Mouse (Mus musculus) layer of hippocampus, postnatal 25 days (tissue): Measurements from ENCODE around the gene Flrt1. TPM values are rescaled to one million over a fixed set of nuclear protein-coding genes. Genes with fewer than 3 reads are reported as not detected.
"Not testable (repeated sequence)": the region's sequence is repeated elsewhere in the genome, so short reads cannot be mapped to it uniquely, and the experiment has no call there.

ENCODE experiments used
- DNase-seq, 2 experiments: peaks; one replicate each; pipeline ENCODE4 v3.0.0; 2022; ENCODE audit warnings: mixed read lengths in 2 of 2, low spot score in 1 of 2; ENCODE audit errors: extremely low spot score in 1 of 2
- total RNA-seq, 2 experiments: library from RNA; stranded (reverse); gene quantifications; 2 replicates each; pipeline ENCODE4 v1.2.3; 2021

Gene Flrt1
- total RNA-seq, 2 experiments from 2014 or later, result 18.3 to 21.2 TPM

DNA sequence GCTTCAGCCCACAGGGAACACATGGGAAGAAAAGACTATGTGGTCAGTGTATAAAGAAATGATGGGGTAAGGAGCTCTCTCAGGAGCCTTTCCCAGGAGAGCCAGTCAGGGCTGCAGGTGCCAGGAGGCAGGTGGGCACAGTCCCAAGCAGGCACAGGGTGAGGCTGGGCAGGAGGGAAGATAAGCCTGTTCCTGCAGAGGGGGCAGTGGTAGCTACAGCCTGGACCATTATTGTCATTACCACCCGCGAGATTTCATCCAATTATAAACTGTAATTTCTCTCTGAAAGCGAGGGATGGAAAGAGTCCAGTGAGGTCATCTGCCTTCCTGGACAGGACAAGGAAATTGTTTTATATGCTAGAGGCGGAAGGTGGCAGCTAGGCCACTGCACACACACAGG is 1.6 kb upstream of the Flrt1 start:
- DNase-seq, result no peak

DNA sequence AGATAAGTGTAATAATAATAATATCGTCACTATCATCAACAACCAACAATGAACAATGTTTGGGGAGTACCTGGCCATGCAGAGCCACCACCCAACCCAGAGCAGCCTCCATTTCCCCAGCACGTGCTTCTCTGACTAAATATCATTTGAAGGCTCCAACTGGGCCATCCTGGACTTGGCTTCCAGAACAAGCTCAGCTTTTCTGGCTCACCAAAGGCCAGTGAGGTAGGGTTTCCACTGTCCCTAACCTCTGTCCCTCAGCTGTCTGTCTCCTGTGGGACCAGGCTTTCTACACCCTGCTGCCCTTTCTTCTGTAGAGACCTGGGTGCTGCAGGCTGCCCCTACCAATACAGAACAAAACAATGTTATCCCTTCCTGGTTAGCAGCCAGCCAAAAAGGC is 1.0 kb upstream of the Flrt1 start:
- DNase-seq, result no peak

DNA sequence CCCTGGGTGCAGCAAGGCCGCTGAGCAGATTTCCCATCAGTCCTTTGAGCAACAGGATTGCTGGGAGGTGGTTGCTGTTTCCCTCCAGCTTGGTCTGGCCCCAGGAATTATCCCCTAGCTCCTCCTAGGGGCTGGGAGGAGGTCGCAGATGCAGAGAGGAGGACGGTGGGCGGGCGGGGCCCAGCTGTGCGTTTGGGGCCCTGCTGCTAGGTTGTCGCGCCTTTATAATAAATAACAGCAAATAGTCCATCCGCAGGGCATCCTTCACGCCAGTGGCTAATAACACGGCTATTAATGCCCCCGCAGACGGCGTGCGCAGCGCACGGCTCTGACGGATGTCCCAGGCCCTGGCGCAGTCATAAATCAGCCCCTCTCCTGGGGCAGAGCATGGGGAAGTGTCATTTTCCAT is 1.5 kb downstream of the Flrt1 start:
- no peak for DNase-seq

DNA sequence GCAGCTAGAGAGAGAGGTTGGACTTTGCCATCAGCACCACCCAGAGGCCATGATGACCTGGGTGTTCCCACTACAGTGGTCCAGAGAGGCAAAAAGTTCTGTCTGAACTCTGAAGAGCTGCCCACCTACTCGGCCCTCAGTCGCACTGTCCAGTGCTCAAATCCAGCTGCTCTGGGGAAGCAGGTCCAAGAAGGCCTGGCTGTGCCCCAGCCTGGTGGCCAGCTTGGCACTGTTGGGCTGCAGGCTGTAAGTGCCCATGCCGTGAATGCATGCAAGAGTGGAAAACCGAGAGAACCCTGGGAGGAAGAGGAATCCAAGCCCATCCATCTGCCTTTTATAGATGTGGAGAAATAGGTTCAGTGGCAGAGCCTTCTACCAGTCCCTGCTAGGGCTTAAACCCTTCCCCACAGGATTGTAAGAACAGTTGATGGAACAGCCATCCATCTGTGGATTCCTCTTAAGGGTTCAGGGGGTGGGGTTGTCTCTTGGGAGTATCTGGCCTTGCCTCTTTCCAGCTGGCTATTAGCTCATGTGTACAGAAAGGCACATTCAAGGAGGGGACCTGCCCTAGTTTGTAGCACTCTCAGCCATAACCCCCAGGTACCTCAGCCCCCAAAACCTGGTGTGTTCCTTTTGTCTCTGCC is 2.1 kb downstream of the Flrt1 start:
- no peak for DNase-seq

DNA sequence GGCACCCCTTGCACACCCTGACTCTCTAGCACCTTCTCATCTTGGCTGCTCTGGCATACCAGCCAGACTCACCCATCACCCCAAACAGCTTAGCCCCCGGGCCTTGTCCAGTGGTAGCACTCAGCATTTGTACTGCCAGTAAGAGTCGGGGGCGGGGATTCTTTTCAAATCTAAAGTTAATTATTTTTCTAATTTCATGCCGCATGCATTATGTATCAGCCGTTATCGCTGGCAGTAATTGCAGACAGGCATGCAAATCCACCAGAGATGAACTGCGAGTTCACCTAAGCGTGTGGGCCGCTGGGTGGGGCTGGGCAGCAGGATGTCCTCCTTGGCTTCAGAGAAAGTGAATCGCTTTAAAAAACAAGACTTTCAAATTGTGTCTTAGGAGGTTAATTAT is 3.5 kb downstream of the Flrt1 start:
- DNase-seq, result no peak

DNA sequence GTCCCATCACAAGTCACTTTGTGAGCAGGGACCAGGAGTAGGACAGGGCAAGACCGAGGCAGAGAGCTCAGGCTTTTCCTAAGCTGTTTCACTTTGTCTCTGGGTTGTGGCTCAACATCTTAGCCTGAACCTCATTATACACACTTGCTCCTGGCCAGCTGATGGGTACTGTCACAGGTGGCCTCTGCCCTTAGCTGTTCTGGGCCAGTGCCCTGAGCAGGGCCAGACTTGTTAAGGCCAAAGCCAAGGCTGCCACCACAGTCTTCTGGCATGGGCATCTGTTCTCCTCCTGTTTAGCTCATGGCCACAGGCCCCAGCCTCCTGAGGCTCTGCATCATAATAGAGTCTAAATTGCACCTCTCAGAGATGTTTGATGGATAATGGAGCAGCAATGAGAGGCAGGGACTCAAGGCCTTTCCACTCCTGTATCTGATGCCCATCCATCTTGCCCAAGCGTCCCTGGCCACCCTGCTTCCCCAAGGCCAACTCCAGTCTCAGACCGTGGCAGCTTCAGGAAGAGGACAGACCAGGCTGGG is 5.8 kb downstream of the Flrt1 start:
- DNase-seq, result no peak

DNA sequence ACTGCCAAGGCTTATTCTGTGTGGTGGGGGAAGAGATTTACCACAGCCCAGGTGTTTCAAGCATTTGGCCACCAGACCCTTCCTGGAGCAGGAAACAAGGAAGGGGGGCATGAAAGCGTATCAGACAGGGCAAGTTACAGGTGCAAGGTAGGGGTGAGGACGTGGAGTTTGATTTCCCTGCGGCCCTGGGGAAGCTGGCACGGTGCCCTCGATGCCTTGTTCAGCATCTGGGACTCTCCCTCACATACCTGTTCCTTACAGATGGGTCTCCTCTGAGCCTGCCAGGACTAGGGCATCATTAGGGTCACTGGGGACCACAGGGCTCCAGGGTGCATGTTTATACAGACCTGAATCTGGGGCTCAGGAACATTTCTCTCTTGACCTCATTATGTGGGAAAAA is 12.8 kb downstream of the Flrt1 start:
- no peak for DNase-seq

DNA sequence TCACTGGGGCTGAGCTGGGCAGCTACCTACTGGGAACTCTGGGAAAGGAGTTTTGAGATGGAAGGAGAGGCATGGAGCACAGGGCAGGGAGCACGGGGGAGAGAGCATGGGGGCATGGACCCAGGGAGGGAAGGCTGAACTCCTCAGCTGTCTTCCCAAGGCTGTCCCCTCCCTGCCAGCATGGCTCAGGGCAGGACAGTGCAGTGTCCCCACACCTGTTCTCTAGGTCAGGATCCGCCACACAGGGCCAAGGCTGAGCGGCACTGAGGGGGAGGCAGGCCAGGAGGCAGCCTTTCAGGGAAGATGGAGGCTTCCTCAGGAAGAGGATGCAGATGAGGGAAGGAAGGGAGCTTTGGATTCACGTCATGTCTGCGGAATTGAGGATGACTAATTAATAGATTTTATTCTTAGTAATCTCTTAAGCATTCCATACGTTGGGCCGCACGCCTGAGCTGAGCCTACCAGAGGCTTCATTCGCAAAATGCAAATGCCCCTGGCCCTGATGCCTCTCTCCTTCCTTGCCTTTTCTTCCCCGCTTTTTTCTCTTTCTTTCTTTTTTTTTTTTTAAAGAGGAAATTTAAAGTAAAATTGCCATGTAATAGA is 14.0 kb downstream of the Flrt1 start:
- DNase-seq, result no peak

DNA sequence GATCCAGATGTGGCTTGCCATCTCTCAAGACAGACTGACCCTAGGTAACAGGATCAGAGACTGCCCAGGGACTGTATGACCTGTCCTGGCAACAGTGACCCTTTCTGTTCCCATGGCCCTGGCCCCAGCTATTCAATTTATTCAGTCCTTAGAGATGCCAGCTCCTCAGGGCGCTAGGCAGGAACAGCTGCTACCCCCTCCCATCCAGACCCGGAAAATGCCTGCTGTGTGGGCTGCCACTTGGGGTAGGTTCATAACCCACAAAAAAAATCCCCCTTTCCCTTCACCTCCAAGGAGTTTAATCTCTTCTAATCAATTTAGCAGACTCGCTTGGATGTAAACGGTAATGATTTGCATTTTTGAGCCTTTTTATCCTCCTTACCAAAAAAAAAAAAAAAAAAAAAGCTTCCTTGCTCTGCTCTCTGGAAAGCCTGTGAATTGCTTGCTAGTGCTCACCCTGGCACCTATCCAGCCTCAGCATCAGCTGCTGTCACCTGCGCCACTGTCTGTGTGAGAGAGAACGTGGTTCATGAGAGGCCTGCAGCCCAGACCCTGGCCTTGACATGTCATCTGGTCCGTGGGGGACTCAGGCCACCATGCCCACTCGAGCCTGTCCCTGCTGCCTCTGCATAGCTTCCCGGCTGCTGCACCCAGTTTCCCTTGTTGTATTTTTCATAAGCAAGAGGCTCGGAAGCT is 15.0 kb downstream of the Flrt1 start:
- no peak for DNase-seq

DNA sequence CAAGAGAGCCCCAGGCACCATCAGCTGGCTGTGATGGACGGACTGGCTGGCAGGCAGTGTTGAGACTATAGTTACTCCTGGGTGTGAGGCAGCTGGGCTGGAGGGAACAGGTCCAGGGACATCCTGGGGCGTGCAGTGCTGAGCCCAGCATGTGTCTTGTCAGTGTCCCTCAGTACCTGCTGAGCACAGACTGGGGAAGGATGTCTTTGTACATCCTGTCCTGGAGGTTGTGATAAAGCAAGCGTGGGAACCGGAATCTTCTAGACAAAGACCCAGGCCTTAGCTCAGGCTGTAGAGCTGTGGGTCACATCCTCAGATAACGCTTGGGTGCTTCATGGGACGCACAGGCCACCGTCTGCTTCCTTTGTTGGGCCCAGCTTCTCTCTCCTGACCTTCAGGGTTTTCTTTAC is 15.7 kb downstream of the Flrt1 start:
- no peak for DNase-seq

DNA sequence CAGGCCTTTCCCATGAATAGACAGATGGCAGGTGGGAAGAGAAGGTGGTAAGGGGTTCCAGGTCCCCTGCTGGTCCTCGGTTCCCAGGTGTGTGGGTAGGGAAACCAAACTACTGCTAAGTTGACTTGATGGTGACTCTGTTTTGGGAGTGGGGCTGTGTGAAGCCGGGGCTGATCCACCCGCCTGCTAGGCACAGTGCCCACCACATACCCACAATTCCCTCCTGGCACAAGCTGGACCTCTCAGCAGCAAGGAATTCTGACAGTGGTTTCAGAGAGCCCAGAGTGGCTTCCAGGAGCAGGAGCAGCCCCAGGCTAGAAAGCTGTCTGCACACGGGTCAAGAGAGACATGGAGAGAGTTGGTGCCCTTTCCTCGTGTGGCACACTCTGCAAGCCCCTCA is 16.5 kb downstream of the Flrt1 start:
- DNase-seq, result no peak

DNA sequence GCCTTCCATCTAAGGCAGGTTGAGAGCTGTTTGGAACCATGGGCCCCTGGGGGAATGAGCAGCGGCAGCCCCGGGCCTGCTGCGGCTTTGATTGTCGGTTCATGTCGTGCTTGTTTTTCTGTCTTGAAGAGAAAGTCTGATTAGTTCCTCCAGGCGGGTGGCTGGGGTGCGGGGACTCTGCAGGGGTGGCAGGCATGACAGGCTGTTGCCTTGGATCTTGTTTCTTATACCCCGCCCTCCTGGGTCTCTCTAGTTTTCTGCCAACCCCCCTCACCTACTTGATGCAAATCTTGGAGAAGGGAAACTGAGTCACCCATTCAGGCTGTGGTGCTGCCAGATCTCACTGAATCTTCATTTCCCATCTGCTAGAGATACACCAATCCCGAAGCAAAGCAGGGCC is 17.0 kb downstream of the Flrt1 start:
- no peak for DNase-seq

DNA sequence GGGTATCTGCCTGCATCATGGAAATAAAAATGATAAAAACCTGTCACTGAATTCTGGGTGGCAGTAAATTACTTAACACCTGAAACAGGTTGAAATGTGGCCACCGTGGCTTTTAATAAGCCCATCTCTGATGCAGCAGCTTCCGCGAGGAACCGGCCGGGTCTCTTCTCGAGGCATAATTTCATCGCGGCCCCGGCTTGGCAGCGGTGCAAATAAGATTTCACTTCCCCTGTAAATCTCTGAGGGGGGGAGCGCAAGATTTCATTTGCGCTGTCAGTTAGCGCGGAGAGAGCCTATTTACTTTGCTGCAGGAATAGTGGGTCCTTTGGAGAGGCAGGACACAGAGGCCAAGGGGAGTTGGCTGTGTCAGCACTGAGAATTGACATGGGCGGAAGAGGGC is 20.8 kb downstream of the Flrt1 start:
- no peak for DNase-seq

DNA sequence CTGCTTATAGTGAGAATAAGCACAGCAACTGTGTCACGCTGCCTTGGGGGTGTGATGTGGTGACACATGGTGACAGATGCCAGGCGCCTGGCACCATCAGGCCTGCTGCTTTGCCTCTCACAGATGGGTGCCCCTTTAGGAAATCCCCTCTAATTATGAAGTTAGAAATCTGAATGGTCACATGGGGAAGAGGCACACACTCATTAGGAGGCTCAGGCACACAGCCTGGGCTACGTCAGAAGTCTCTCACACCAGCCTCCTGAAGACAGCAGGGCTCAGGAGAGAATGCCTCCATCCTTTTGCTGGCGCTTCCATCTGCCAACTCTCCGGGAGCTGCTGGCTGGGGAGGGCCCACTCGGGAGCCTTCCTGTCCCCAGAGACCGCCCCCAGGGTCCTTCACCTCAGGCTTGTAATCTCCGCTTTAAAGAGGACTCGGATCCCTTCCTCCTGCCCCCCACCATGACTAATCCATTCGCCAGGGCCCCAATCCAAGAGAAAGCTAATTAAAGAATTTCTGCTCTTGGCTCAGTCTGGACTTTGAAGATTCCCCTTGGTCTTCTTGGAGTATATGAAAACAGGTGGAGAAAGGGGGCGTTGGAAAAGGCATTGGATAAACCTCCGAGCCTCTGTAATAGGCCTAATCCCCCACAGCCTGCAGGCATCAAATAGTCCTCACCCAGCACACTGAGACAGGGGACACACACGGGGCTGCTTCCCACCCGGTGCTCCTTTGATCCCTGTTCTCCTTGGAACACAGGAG is 22.3 kb downstream of the Flrt1 start:
- no peak for DNase-seq

DNA sequence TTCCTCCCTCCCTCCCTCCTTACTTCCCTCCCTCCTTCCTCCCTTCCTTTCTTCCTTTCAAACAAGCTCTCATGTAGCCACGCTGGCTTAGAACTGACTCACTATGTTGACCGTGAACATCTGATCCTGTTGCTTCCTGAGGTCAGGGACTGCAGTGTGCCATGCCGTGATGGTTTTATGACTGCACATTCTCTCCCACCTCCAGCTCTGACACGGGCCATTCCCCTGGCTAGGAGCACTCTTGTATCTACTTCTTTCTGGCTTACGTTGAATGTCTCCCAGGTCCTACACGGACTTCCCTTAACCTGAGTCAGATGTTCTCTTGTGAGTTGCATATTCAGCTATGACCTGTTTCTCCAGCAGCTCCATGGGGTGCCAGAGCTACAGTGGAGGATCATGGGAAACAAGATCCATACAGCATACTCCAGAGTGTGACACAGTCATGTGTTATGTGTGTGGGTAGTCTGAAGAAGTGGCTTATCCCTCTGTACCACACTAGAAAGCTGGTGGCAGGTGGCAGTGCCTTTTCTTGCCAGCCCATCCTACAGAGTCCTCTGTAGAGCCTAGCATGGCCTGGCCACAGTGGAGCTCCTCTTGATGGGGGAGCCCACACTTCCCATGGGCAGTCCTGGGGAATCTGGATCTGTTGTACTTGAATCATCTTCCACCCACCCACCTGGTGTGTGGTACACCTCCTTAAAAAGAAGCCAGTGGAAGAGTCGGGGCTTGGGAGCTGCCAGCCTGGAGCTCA is 23.8 kb downstream of the Flrt1 start:
- DNase-seq, result no peak

DNA sequence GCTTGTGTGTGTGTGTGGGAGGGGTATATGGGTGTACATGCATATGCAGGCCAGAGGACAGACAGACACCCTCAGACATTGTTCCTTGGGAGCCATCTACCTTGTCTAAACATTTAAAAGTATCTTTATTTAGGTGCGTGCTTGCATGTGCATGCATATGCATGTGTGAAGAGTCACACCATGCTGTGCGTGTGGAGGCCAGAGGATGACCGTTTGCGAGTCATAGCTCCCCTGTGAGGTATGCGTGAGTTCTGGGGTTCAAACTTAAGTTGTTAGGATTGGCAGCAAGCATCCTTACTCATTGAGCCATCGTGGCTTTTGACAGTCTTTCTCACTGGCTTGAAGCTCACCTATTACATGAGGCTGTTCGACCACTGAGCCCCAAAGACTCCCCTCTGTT is 27.3 kb downstream of the Flrt1 start:
- DNase-seq, result no peak

DNA sequence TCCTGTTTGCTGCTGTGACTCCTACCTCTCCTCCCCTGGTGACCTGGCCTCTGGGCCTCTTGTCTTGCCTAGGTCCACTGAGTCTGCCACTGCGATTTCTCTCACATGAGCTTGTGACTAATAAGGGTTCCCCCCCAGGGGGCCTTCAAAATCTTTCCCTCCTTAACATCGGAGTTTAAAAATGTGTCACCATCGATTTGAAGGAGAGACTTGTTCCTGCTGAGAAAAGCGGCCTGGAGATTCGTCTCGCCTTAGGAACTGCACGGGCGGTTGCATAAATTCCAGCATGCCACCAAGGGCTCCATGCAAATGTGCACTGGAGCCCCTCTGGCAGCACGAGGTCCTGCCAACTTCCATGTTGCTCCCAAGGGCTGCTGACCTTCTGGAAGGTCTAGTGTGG is 27.9 kb downstream of the Flrt1 start:
- no peak for DNase-seq

DNA sequence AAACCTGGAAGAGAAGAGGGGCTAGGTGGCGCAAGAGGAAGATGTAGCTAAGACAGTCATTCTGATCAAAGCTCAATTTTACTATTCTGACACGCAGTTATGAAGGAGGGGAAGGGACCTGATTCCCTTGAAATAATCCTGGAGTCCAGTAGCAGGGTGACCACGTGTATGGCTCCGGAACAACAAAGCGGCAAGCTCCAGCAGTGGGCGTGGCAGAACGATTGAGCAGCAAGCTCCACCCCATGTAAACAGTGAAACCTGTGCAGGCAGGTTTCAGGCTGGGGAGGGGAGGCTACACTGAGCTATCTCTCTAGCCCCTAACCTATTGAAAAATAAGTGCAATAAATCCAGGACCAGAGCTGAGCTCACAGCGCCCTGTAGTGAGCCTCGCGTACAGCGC is 30.2 kb downstream of the Flrt1 start:
- DNase-seq, result not testable (repeated sequence)

DNA sequence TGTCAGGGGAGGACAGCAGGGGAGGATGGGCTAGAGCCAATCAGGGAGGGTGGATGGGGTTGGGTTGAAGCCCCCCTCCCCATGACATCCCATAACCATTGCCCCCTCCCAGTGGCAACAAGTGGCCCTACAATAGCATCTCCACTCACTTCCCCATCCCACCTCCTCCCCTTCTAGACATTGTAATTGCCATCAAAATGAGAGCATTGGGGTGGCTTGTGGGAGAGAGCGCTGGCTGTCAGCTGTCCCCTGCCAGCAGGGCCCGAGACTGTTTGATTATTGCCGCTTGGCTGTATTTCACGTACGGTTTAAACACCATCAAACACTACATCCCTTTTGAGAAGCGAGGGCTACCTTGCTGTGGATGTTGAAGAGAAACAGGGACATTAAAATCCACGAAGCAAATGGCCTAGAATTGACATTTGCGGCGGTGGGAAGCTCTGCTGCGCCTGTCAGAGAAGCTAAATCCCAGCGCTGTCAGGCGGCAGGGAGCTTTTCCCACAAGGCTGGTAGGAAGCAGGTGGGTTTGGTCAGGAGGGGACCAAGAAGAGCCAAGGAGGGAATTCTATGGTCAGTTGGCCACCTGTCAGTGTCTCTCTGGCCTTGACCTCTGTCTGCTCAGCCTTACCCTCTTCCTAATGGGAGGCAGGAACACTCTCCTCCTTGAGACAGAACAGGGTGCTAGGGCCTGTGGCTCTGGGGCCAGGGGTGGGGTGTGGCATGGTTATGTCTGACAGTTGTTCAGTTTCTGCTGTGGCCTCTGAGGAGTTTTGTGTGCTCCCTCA is 31.3 kb downstream of the Flrt1 start:
- DNase-seq, result no peak

DNA sequence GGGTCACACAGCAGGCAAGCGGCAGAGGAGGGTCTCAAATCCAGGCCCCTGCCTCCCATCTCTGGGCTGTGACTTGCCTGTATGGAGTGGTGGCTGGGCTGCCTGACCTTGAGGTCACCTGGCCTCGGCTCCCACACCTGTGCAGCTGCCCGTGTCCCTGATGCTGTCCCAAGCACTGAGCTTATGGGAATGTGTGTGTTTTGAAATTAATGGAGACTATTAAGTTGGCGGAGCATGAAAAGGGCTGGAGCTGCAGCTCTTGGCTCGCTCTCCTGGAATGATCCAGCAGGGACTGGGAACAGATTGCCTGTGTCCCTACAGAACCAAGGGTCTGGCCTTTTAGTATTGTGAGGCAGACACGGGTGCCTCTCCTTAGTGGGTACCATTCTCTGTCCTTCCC is 33.3 kb downstream of the Flrt1 start:
- DNase-seq, result no peak
